Mouse (Mus musculus): ENCODE data around the gene Nutm2. TPM values are rescaled to one million over a fixed set of nuclear protein-coding genes. Genes with fewer than 3 reads are reported as not detected.
"Not testable (repeated sequence)": the region's sequence is repeated elsewhere in the genome, so short reads cannot be mapped to it uniquely, and the experiment has no call there.

The Nutm2 gene
- total RNA-seq (2021), result not detected in 2 replicates
- long read RNA-seq, result 0 reads

DNA sequence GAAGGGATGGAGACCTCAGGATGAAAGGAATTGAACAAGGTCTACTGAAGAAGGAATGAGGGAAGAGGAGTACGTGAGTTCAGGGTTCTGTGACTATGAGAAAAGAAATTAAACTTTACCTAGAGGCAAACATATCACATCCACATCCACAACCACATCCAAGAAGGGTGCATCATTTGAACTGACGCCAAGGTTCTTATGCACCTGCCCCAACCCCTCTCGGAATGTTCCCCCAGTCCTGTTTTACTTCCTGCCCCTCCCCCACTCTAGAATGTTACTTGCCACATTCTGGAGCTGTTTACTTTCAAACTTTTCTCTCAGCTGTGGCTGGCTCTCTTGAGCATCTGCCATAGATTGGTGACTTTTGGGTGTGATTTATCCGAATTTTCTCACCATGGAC lies at the start of gene Nutm2:
Gene Nutm2 (plus strand): TSS at position 301 of the 400 bp plus-strand sequence.
- no peak for DNase-seq

DNA sequence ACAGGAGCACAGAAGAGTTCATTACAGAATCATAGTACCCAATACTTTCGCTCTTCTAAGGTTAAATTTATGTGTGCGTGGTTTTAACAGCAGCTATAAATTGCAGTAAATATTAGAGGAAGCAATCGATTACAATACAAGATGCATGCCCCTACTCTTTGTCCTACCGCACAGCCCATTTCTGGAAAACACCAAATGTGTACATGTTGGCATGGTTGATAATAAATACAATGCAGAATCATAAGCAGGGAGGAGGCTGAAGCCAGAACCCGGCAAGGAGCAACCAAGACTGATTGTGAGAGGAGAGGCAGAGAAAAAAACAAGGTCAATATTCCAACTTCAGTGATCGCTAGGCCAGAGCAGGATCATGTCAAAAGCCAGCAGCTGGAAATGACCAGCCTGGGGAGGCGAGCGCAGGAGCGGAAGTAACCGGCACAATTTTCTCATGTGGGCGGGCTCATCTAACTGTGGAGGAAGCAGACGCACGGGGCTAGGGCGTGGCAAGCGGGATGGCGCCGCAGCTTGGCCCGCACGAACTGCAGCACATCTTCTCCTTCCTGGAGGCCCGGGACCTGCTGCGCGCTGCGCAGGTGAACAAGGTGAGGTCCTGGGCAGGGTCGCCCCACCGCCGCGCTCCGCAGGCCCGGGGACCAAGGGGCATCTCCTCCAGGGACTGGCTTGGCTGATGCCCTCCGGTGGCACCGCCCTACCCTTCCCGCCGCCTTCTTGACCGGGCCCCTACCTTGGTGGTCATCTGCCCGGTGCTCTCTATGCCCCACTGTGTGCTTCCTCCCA lies 49.5 kb upstream of the Nutm2 start, which contains the start of gene Fbxw17:
Gene Fbxw17 (plus strand): TSS at position 476 of the 795 bp plus-strand sequence.
- peak; percentile 75 for DNase-seq

DNA sequence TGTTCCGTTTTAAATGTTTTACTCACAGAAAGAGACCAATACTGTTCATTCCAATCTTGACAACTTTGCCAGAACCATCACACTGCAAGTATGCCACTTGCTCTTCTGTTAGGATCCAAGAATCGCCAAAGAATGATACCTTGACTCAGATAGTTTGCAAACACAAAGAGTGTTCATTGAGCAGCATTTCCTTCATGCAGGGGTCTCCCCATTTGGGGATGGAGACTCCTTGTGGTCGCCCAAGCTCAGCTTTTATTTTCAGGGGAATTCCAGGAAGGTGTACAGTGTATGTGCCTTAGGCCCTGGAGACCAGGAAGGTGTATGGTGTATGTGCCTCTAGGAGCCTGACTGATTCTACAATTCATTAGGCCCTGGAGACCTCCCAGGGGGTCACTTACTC lies 48.7 kb upstream of the Nutm2 start:
- DNase-seq, result no peak

DNA sequence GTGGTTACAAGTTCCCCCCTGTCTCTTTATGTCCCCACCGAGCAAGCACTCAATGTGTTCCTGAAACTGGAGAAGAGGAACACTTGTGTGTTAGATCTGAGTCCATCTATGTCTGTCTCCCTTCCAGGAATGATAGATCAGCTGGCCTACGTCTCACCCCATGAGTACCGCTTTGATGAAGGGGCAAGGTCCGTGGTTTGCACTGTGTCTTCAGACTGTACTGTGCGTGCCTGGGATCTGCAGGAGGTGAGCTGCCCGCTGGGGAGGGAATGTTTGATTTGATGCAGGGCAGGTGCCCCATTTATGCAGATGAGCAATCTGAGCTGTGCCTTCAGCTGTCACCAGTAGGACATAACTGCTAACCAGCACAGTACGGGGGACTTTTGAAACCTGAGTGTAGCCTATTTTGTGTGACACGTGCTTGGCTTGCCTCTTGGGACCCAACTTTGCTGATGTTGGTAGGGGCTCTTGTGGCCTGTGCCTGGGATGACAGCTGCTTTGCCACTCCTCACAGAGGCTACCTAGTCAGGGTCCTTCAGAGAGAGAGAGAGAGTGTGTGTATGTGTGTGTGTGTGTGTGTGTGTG lies 43.4 kb upstream of the Nutm2 start:
- DNase-seq, result no peak

DNA sequence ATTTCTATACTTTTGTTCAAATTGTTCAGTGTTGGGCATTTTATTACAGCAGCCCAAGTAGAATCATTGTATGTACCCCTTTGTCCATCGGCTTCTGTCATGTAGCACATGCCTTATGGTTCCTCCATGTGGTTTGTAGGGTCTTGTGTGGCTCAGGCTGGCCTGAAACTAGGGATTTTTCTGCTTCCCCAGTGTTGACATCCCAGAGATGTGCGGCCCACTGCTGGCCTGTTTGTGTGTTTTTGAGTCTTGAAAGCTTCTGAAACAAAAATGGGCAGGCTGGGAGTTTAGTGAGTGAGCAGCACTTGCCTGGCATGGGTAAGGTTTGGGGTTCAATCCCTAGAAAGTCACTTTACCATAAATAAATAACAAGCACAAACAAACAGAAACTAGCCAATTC lies 42.6 kb upstream of the Nutm2 start:
- DNase-seq, result no peak

DNA sequence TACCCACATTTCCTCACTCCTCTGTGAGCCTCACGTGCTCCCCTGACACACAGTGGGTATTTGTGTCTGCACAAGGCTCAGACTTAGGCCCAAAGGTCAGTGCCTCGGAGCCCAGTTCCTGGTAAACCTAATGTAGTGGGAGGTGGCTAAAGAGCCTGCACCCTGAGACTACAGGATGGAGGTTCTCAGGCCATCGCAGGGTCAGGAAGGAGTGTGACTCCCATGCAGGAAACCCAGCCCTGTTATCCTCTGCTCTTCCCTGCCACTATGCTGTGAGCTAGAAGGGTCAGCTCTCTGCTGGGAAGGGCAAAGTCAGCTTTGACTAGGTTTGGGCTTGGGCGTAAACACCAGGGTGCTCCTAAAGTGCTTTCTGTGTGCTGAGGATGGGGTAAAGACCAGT lies 40.4 kb upstream of the Nutm2 start:
- no peak for DNase-seq

DNA sequence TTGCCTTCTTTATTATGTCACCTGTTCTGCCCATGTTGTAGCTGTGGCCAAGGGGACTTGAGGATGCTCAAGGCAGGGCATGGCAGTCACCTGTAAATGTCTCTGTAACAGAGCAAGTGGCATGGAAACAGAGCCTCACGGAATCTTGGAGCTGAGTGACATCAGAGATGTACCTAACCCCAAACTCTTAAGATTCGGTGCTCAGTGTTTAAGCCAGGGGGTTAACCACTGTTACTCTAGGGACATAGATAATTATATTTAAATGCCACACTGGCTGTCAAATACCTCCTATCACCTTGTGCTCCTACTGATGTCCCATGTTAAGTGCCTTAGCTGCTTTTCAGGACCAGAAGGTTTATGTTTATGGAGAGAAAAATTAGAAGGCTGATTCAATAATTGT lies 23.3 kb upstream of the Nutm2 start, which contains the start of gene Gm47429:
Gene Gm47429 (minus strand): TSS at position 101 of the 400 bp plus-strand sequence.
- DNase-seq, result no peak

DNA sequence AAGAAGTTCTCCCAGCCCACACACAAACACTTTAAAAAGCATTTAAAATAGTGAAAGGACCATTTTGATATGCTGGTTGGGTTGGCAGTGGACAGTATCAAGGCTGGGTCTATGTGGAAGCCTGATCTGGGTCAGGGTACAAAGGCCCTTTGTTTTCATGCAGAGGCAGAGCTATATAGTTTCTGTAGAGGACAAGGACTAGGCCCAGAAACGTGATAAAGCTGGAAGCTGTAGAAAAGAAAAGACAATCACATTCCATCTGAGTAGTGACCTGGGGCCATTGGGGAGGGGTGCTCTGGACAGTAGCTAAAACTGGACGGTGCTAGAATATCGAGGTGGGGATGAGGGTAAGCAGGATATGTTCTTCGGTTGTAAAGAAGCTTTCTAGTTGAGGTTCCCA lies 21.8 kb upstream of the Nutm2 start:
- DNase-seq, result no peak

DNA sequence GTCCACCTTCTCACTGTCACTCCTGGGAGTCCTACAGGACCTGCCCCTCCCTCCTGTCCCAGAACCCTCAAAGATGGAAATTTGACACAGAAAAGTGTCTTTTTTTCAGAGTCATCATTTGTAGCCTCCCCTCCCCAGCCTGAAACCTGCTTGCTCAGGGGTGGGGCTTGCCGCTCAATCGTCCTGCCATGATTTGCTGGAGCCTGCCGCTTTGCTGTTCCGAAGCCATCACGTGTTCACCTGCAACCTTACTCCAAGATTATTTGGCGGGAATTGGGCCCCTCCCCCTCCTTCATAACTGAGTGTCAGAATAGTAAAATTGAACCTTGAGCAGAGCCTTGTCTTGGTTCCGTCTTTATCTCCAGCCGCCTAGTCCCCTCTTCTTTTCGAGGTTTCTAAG lies 14.8 kb upstream of the Nutm2 start:
- not testable (repeated sequence) for DNase-seq

DNA sequence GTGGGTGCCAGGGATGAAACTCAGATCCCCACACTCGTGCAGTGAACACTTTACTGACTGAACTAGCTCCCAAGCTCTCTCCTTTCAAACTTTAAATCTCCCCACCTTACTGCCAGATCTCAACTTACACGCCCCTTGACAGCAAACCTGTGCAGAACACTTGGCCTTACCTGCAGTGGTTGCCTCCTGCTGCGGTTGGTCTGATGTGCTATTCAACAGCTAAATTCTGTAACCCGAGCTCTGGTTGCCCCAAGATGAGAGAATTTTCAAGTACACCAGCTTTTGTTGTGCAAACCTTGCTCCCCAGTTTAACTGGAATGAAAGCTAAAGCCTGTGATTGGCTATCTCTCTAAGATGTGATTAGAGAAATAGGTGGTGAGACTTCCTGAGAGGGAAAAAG lies 13.7 kb upstream of the Nutm2 start:
- no peak for DNase-seq

DNA sequence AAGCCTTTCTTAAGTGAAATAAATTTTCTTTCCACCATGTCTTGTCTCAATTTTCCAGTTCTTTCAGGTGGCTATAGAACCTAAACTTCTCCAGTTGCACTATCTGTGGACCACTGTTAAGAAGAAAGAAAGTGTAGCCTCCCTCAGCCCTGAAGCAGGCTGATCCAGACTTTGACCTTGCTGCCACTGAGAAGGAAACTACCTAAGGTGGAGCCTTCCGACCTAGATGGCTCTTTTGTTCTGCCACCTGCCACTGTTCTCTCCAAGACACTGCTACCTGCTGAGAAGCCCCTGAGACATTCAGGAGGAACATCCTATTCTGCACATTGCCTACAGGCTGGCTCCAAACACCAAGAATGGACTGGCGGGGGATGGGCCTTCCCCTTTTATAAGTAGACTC lies 6.7 kb upstream of the Nutm2 start:
- DNase-seq, result not testable (repeated sequence)

DNA sequence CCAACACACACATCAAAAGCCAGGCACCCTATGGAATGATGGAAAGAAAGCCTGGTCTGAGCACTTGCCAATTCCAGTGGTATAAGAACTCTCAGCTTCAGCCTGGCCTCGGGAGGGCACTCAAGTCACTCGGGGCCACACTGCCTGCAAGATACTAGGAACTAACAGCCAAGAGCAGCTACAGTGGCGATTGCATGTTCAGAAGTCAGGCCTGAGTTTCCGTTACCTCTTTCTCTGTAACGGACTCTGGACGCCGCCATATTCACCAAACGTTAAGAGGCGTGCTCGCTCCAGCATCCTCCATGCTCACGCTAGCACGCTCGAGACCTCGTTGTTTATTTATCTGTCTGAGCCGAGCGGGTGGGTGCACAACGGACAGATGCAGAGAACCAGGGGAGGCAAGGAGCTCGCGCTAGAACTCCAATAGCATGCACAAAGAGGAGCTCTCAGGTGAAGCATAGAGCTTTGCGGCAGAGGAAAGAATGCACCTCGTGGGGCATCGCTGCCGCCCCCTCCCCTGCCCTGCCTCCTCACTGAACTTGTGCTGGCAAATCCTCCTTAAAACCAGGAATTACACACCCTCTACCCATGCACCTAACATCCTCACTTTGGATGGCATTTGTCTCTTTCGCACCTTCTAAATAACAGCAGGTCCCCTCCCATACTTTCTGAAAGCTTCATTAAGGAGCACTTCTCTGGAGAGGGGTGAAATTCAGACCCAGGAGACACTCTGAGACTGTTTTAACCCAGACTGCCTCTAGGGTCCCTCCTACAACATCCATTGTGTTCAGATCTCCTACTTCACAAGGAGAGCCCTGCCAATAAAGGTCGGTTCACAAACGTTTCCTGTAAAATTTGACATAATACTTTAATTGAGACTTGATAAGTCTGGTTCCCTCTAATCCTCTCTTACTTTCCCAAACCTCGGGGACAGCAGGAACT lies 2.2 kb upstream of the Nutm2 start:
- DNase-seq, result peak; percentile 17

DNA sequence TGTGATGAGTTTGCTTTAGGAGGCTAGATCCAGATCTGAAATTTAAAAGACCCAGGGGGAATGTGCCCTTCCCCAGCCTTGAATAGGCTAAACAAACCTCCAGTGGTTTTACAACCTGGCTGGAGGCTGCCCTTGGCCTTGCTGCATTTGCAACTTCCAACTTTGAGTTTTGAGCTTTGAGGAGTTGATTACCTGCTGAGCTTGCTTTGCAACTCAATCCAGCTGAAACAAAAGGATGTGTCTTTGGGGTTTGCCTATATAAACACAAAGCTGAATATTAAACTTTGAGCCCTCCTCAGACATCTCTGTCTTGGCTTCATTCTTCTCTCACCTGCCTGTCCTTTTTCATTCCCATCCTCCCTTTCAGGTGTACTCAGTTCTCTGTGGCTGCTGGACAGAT lies 21.4 kb downstream of the Nutm2 start:
- not testable (repeated sequence) for DNase-seq

DNA sequence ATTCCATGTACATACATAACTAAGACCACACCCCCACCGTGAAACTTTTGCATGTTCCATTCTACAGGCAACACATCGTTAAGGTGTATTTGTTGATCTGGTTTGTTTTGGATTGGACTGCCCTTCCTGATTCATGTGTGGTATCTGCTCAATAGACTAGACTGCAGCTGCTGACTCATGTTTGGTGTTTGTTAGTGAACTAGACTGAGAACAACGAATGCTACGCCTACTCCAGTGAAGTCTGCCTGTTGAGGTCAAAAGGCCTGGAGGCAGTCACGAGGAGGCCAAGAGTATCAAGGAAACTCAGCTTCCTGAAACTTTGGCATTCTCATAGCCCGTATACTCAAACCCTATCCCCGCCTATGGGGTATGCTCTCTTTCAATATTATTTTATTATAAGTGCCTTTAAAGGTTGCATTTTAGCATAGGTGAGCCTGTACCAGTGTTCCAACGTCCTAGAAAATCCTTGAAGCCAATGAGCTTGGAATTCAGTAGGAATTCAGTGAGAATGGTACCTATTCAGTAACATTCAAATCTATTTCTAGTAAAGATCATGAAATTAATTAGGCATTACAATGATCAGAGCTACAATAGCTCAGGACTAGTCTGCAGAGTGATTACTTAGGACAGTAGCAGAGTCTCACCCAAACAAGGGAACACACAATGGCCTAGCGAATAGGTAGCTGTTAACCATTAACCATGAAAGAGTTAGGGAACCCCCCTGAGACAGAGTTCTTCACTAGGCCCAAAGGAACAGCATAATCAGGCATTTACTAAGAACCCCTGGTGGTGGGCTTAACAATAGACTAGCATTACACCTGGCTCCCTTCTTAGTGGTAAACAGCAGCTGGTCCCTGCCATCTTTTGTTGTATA lies 43.6 kb downstream of the Nutm2 start:
- DNase-seq, result not testable (repeated sequence)

Other genes starting within 250 kb of the Nutm2 start
- not detected in 2 replicates for gene Gm906, start 217.0 kb upstream of the Nutm2 start, total RNA-seq (2021)
- gene Fbxw17, start 49.4 kb upstream of the Nutm2 start, total RNA-seq (2021), result 17.7 and 21.5 TPM in 2 replicates
- gene Gm47429, start 23.4 kb upstream of the Nutm2 start, total RNA-seq (2021), result not detected in 2 replicates
- gene Gm904, start 175.9 kb downstream of the Nutm2 start, total RNA-seq (2021), result not detected in 2 replicates
- not detected in 2 replicates for gene Gm8765, start 231.0 kb downstream of the Nutm2 start, total RNA-seq (2021)